Mouse (Mus musculus): ENCODE data around the gene Tipin.
"Not testable (repeated sequence)": the region's sequence is repeated elsewhere in the genome, so short reads cannot be mapped to it uniquely, and the experiment has no call there.

Gene Tipin

DNA sequence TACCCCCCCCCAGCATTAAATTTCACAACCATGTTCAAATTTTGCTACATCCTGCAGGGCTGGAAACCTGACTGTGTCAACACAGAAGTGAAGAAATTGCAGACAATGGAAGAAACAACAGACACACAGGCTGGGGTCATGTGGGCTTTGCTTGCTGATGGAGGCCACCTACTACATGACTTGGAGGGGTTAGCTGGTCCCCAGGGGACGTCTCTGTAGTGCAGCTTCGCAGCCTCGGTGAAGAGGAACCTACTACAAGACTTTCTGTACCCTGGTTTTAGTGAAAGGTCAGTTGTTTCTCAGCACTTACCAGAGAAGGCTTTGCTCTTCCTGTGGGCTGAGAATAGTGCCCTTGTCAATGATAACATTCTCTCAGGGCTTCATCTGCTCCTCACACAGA is 10.1 kb upstream of the Tipin start:
- no peak for DNase-seq (ENCODE audit: low spot score in 2 of 2)

DNA sequence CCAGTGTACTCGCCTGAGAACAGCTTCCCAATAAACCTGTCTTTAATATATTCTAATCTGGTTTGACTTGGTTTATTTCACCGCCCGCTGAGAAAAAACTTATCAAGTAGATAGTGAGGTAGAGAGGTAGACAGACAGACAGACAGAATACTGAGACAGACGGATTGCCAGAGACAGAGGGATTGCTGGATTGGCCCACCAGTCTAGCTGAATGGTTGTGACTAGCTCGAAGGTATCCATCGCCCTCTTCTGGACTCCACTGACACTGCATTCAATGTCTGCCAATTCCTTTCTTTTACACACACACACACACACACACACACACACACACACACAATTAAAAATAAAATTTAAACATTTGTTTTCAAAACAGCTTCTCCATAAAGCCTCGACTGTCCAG is 8.8 kb upstream of the Tipin start:
- peak in 1 of 2 experiments; percentile 43 for DNase-seq (ENCODE audit: low spot score in 2 of 2)

DNA sequence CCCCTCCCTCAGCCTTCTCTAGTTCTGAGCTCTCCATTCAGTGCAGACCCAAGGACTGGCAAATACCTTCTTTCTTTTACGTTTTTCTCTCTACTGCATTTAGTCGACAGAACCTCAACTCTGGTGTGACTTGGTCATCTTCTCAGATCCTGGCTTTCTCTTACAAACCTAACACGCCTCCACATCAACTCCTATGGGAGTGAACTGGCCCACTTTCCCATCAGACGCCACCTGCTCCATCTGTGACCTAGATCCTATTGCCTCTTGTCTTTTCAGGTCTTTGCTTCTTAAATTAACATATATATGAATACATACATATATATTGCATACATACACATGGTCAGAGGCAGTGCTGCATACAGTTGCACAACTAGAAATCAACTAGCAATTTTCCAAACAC is 7.6 kb upstream of the Tipin start:
- DNase-seq (ENCODE audit: low spot score in 2 of 2): no peak

DNA sequence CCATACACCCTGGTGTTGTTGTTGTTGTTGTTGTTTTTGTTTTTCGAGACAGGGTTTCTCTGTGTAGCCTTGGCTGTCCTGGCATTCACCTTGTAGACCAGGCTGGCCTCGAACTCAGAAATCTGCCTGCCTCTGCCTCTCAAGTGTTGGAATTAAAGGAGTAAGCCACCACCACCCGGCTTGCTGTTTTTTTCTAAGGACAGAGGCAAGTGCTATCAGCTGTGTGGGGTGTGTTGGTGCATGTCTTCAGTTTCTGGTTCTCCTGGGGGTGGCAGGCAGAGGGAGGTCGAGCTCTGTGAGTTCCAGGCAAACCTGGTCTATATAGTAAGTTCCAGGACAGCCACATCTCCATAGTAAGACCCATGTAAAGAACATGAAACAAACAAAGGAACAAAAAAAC is 7.1 kb upstream of the Tipin start:
- no peak for DNase-seq (ENCODE audit: low spot score in 2 of 2)

DNA sequence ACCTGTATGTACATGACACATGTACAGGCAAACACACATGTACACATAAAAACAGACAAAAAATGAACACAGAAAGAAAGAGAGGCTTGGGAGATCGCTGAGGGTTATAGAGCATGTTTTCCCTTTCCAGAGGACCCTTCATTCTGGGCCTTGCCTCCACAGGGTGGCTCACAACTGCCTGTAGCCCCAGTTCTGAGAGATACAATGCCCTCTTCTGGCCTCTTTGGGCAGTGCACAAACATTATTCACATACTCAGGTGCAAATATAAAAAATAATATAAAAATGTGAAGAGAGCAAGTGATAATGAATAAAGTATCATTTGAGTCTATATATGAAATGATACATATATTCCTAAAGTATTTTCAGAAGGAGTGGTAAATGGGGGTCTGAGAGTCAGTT is 6.5 kb upstream of the Tipin start:
- DNase-seq (ENCODE audit: low spot score in 2 of 2): no peak

DNA sequence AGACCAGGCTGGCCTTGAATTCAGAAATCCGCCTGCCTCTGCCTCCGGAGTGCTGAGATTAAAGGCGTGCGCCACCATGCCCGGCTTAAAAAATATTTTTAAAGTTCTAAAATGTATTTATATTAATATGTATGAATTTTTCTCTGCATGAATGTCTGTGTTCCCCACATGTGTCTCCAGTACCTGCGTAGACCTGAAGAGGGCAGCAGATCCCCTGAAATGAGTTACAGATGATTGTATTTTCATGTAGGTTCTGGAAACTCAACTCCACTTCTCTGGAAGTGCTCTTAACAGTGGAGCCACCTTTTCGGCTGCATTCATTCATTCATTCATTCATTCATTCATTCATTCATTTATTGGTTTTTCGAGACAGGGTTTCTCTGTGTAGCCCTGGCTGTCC is 3.7 kb upstream of the Tipin start:
- peak; percentile 75 to 89 for DNase-seq (ENCODE audit: low spot score in 2 of 2)

DNA sequence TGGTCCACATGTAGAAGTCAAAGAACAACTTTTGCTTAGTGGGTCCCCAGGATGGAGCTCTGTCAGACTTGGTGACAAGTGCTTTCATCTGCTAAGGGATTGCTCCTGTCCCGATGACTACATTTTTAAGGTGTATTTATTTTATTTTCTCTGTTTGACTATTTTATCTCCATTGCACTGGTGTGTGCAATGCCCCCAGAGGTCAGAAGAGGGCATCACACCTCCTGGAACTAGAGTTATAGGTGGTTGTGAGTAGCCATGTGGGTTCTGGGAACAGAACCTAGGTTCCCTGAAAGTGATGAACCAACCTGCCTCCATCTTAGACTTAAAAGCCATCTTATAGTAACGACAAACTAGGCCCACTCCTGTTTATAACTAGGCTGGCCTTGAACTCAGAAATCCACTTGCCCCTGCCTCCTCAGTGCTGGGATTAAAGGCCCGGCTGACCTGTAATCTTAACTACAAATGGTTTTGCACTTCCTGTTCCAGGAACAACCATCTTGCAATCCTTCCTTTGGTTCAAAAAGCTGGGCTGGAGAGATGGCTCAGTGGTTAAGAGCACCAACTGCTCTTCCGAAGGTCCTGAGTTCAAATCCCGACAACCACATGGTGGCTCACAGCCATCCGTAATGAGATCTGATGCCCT is 2.6 kb upstream of the Tipin start:
- DNase-seq (ENCODE audit: low spot score in 2 of 2): no peak

DNA sequence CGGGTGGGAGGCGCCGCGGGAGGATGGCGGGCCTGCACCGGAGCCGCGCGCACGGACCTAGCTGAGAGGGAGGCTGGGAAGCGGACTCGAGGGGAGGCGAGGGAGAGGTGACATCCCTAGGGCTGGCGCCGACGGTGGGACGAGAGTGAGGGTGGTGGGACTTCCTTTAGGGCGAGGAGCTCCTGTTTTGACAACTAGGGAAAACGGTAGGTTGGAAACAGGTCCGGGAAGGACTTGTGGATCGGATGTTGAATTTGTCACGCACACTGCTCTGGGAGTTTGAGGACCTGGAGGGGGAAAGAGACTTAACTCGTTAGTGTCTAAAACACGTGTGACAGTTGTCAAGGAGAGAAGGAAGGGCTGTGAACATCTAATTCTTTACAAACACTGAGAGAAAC is 399 bp downstream of the Tipin start:
- DNase-seq (ENCODE audit: low spot score in 2 of 2): no peak

DNA sequence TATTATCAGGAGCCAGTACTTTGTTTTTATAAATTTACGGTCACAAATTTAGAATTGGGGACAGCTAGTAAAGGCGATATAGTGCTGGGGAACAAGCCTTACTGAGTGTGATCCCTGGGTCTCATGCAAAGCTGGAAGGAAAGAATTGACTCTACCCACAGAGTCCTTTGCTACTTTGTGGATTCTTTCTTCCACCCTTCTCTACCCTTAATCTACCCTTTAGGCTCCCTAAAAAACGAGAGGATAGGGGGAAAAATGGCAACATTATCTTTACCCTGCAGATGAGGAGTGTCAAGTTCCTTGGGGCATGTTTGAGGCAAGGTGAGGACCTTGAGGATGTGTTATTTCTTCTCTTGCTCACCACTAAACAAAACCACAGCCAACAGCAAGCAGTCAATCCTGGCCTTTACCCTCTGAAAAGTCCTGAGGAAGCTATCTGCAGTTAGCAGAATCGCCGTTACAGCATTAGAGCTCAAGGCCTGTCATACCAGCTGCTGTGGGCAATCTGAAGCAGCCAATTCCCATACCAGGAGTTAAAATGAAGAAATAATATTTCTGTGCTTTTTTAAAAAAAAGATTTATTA is 1.1 kb downstream of the Tipin start:
- no peak for DNase-seq (ENCODE audit: low spot score in 2 of 2)

DNA sequence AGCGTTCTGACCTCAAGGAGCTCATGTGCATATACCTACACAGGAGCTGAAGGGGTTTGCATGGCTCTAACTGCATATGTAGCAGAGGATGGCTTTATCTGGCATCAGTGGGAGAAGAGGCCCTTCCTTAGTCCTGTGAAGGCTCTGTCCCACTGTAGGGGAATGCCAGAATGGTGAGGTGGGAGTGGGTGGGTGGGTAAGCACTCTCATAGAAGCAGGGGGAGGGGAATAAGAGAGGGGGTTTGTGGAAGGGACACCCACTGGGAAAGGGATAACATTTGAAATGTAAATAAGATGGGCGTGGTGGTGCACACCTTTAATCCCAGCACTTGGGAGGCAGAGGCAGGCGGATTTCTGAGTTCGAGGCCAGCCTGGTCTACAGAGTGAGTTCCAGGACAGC is 21.7 kb downstream of the Tipin start:
- not testable (repeated sequence) for DNase-seq (ENCODE audit: low spot score in 2 of 2)

DNA sequence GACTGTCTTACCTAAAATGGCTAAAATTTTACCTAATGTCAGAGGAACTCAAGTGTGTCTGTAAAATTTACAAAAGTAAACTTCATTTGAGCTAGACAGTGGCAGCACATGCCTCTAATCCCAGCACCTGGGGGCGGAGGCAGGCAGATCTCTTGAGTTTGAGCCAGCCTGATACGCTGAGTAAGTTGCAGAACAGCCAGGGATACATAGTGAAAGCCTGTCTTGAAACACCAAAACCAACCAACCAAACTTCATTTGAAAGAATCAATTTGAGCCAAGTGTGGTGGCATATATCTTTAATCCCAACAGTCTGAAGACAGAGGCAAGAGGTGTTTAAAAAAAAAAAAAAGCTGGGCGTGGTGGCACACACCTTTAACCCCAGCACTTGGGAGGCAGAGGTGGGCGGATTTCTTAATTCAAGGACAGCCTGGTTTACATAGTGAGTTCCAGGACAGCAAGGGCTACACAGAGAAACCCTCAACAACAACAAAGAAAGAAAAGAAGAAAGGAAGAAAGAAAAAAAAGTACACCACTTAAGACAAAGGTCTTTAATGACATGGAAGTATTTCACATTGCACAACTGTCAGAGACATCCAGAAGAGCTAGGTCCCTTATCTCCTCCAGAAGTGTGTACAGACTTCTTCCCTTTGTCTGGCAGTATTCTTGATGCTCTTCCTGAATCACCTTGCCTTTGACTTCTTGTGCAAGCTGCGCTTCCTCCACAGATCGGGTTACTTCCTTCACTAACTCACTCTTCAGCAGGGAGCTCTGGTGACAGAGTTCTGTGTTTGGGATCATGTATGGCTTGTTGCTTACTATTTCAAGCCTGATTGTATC is 25.3 kb downstream of the Tipin start:
- no peak for DNase-seq (ENCODE audit: low spot score in 2 of 2)

DNA sequence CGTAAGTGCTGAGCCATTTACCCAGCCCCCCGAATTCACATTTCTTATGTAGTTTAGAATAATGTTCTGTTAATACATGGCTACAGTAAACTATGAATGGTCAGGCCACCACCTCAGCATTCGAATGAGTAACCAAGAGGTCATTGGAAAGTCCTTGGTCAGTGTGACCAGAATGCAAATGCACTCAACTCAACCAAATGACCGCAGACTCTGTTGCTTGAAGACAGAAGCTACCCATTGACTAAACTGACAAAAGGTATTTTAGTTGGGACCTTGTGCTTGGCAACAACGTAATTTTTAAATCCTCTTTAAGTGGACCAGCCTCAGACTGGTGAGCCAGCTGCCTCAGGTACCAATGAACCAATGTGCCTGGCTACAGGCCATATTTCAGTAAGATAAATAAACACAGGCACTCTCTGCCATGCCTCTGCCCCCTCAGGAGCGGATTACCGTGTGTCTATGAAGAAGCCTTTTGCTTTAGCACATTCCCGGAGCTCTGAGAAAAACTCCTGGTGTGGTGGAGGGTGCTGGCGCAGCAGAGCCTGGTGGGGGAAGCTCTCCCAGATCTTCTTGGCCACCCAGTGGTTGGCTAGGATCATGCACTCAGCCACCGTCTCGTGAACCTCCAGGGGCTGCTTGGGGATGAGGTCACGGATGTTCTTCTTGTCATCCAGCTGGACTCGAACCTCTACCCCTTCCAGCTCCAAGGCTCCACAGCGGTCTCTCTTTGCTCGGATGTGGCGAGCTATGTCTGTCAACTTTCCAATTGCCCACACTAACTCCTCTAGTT is 29.8 kb downstream of the Tipin start:
- no peak for DNase-seq (ENCODE audit: low spot score in 2 of 2)

DNA sequence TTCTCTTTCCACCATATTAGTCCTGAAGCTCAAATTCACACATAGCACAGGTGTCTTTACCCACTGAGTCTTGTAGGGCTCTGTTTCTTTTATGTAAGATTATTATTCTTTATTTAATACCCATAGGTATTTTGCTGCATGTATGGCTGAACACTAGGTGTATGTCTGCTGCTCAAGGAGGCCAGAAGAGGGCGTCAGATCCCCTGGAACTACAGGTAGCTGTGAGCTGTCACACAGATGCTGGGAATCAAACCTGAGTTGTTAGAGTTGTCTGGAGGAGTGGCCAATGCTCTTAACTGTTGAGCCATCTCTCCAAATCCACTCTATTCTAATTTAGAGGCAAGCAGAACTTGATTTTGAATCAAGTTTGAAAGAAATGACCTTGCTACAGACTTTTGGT is 30.7 kb downstream of the Tipin start:
- DNase-seq (ENCODE audit: low spot score in 2 of 2): no peak

DNA sequence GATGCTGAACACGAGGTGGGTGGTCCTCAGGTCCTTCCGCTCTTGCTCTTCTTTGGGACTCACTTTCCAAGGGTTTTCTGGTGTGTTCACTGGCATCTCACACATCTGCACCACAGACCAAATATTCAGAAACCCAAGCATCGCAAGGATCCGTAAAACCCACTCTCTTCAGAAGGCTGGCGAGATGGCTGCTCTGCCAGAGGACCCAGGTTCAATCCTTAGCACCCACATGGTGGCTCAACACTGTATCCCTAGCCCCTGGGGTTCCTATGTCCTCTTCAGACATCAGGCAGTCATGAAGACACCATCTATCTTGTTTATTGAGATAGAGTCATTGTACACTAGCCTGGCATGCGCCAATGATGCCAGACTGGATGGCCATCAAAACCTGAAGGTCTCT is 33.3 kb downstream of the Tipin start:
- no peak for DNase-seq (ENCODE audit: low spot score in 2 of 2)

DNA sequence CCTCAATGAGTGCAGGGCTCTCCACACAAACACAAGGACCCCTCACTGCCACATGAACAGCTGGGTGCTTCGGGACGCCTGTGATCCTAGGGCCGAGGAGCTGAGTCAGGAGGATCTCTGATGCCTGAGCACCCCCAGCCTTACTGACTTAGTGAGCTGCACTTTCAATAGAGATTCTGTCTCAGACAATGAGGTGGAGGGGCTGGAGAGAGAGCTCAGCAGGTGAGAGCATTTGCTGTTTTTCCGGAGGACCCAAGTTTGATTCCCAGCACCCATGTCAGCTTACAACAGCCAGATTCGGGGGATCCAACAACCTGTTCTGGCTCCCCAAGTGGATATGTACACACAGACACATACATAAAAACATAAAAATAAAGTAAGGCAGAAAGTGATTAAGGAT is 35.6 kb downstream of the Tipin start:
- DNase-seq (ENCODE audit: low spot score in 2 of 2): no peak

DNA sequence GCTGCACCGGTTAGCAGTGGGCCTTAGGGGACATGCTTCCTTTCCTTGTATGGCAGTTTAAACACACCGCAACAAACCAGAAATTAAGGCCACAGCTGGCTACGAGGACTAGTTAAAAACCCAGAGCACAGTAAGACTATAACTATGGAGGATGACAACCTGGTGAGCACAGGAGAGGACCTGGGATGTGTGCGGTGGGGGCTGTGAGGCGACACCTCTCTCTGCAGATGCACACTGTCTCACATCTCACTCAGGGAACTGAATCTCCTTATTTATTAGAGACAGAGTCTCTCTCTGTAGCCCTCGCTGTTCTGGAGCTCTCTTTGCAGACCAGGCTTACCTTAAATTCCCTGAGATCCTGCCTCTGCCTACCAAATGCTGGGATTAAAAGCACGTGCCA is 42.6 kb downstream of the Tipin start:
- DNase-seq (ENCODE audit: low spot score in 2 of 2): no peak

DNA sequence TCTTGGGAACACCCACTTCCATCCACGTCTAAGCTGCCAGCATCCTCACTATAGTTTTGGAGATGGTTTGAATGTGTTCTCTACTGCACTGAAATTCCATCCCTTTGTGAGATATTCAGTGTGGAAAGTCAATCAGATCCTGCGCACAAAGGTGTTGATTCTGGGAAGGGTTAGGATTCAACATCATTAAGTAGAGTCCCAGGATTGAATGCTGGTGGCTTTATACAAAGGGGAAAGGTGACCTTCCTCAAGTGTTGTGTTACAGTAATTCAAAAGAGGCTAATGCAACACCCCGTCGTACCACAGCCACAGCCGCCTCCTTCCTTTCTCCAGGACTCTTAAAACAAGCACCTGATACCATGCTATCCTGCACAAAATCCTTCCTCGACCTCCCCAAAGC is 54.4 kb downstream of the Tipin start:
- DNase-seq (ENCODE audit: low spot score in 2 of 2): no peak

DNA sequence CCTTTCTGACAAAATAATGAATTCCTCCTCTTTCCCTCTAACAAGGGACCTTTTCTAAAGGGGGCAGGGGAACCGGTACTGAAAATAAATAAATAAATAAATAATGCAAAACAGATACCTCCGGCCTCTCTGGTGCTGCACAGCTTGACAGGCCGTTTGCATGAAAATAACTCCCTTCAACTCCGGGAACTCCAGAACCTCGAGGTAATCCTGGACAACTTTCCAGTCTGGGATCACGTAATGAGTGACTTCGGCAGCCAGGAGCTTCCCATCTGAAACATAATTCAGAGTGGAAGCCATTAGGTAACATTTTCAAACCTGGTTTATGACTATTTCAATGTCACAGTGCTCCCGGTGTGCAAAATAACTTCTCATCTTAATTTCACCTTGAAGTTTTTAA is 58.0 kb downstream of the Tipin start:
- no peak for DNase-seq (ENCODE audit: low spot score in 2 of 2)

DNA sequence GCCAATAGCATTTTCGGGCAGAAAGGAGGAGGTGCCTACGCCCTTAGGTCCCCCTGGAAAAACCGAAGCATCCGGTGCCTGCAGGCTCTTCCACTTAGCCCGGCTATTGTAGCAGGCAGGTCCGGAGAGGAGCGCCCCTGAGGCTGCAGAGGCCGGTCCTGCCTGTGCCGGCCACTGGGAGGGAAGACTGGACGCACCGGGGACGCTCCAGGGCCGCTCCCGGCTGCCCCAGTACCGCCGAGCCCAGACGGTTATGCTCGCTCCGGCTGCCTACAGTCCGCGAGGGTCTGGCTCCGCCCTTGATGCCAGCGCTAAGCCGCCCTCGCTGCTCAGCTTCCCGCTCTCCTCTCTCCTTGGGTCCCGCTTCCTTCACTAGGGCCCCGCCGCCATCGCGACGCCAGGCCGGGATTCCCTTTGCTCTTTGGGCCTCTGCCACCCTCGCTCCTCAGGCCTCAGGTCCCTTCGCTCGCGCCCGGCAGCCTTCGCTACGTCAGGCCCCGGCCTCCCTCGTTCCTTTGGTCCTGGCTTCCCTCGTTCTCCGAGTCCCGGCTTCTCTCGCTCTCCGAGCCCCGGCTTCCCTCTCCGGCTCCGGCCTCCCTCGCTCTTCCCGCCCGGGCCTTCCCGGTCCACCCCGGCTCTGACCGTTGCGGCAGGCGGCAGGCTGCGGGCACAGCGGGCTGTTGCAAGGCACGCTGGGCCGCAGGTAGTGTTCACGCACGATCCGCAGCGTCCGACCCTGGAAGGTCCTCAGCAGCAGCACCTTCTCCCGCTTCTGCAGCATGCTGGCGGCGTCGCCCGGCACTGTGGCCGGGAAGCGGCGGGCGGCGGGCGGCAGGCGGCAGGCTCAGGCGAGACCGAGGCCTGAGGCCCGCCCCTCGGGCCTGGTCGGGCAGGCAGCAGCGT is 59.2 kb downstream of the Tipin start:
- DNase-seq (ENCODE audit: low spot score in 2 of 2): peak; percentile 75 to 89

DNA sequence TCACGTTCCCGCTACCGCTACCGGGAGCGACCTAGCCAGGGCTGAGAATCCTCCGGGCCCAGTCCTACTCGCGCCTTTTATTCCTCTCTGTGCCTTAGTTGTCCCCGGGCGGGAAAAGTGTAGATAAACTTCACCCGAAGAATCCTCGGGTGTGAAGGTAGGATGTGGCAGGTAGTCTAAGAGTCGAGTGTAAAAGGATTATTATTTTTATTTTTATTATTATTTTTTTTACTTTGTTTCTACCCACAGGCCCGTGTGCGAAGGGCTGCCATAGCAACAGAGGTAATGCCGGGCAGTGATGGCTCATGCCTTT is 59.8 kb downstream of the Tipin start, which contains the start of gene Dis3l:
Gene Dis3l (minus strand): TSS at position 35 of the 313 bp plus-strand sequence.
- DNase-seq (ENCODE audit: low spot score in 2 of 2): no peak

DNA sequence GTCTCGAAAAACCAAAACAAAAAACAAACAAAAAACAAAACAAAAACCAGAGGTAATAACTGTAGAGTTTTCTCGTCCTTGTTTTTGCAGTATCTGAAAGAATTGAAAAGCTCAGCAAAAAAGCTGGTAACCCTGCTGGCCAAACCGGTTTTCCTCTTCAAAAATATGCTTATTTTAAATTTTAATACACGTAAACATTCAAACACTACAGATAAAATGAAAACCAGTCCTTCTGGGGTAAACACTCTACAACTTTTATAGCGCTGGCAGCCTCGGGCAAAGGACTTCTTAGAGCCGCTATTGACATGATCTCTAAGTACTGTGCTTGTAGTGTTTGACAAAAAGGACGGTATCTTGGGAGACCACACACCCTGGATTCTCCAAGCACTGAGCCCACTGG is 60.3 kb downstream of the Tipin start:
- DNase-seq (ENCODE audit: low spot score in 2 of 2): no peak

All from spleen, postnatal 4 days (tissue).